Mouse (Mus musculus): ENCODE measurements around the gene Gpbar1. TPM values are rescaled to one million over a fixed set of nuclear protein-coding genes. Genes with fewer than 3 reads are reported as not detected.

Gpbar1 gene
- 1.2 and 1.4 TPM in 2 replicates for polyA plus RNA-seq (2012; rRNA removed)

DNA sequence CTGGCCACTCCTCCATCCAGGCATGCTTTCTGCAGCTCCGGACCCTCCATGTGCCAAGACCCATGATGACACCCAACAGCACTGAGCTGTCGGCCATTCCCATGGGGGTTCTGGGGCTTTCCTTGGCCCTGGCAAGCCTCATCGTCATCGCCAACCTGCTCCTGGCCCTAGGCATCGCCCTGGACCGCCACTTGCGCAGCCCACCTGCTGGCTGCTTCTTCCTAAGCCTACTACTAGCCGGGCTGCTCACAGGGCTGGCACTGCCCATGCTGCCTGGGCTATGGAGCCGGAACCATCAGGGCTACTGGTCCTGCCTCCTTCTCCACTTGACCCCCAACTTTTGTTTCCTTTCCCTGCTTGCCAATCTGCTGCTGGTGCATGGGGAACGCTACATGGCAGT, at the start of gene Gpbar1:
TSS of gene Gpbar1 (plus strand) at position 13 of the 400 bp plus-strand sequence.

DNA sequence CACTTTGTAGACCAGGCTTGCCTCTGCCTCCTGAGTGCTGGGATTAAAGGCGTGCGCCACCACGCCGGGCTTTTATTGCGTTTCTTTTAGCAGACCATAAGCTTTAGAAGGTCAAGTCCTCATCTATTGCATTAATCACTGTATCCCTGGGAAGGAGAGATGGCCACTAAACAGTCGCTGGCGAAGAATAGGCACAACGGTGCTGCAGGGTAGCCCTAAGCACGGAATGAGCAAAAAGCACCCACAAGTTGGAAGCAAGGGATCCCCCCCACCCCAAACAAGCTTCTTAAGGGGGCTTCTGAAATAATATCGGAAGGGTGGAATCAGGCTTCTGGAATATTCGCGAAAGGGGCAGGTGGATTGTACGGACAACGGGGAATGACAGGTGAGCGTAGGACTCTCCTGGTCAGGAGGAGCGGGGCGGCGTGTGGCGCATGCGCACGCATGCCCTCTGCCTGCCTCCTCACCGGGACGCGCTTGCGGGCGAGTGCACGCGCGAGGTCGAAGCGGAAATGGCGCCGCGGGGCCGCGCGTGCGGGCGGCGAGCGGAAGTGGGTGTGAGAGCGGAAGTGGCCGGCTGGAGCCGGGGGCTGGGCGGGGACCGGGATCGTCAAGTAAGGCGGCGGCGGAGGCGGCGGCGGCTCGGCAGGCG, 42.3 kb upstream of the Gpbar1 start, which contains the start of gene Arpc2:
TSS of gene Arpc2 (plus strand) at position 147 of the 652 bp plus-strand sequence.

DNA sequence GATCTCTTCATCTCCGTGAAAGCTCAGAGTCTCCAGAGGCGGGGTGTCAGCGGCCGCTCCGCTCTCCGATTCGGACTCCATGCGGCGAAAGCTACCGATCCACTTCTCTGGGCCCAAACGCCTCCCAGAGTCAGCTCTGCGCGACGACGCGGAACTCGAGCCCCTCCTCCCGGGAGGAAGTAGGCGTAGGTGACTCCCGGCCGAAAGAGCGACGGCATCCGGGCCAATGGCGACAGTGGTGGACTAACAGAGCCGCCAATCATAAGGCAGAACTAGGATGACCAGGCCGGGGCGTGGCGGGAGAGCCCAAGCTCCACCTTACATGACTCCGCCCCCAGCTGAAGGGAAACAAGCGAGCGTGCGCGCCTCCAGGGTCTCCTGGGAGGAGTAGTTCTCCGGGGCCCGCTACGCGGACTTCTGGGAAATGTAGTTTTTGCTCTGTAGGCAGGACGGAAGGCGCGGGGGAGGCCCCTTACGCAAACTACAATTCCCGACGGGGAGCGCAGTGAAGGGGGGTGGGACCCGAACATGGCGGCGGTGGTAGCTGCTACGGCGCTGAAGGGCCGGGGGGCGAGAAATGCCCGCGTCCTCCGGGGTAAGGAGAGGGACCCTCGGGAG, 6.3 kb downstream of the Gpbar1 start, which contains the start of the genes Aamp and Pnkd:
TSS of gene Aamp (minus strand) at position 196 of the 618 bp plus-strand sequence.
TSS of gene Pnkd (plus strand) at position 388 of the 618 bp plus-strand sequence.

DNA sequence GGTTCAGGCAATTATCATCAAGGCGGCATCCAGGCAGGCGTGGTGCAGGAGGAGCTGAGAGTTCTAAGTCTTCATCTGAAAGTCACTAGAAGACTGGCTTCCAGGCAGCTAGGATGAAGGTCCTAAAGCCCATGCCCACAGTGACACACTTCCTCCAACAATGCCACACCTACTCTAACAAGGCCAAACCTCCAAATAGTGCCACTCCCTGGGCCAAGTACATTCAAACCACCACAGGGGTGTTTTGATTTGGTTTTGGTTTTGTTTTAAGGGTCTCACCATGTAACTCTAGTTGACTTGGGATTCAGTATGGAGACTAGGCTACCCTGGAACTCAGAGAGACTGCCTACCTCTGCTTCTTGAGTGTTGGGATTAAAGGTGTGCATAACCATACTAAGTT, 27.2 kb downstream of the Gpbar1 start, which contains the start of gene Tmbim1:
TSS of gene Tmbim1 (minus strand) at position 101 of the 400 bp plus-strand sequence.

Other genes with a start within 250 kb of the Gpbar1 start
- gene Tns1, start 154.1 kb upstream of the Gpbar1 start, polyA plus RNA-seq (2012; rRNA removed): 169 and 195 TPM in 2 replicates
- 1.2 and 1.3 TPM in 2 replicates for gene Rufy4, start 153.0 kb upstream of the Gpbar1 start, polyA plus RNA-seq (2012; rRNA removed)
- gene Cxcr2, start 124.6 kb upstream of the Gpbar1 start, polyA plus RNA-seq (2012; rRNA removed): 0.11 and 0.39 TPM in 2 replicates
- gene Cxcr1, start 83.9 kb upstream of the Gpbar1 start, polyA plus RNA-seq (2012; rRNA removed): 0.11 TPM in 1 of 2 replicates, not detected in the other
- 139 and 239 TPM in 2 replicates for gene Arpc2, start 42.5 kb upstream of the Gpbar1 start, polyA plus RNA-seq (2012; rRNA removed)
- gene Aamp, start 6.2 kb downstream of the Gpbar1 start, polyA plus RNA-seq (2012; rRNA removed): 76.4 and 88.7 TPM in 2 replicates
- gene Pnkd, start 6.4 kb downstream of the Gpbar1 start, polyA plus RNA-seq (2012; rRNA removed): 56.1 and 60.5 TPM in 2 replicates
- 463 and 586 TPM in 2 replicates for gene Tmbim1, start 27.1 kb downstream of the Gpbar1 start, polyA plus RNA-seq (2012; rRNA removed)
- 0.48 and 0.56 TPM in 2 replicates for gene Catip, start 83.6 kb downstream of the Gpbar1 start, polyA plus RNA-seq (2012; rRNA removed)
- 11.7 and 16.3 TPM in 2 replicates for gene Slc11a1, start 96.6 kb downstream of the Gpbar1 start, polyA plus RNA-seq (2012; rRNA removed)
- gene Ctdsp1, start 113.0 kb downstream of the Gpbar1 start, polyA plus RNA-seq (2012; rRNA removed): 78.4 and 78.6 TPM in 2 replicates
- 7.3 and 9.6 TPM in 2 replicates for gene Vil1, start 130.8 kb downstream of the Gpbar1 start, polyA plus RNA-seq (2012; rRNA removed)
- 5.4 and 5.6 TPM in 2 replicates for gene Cnot9, start 227.5 kb downstream of the Gpbar1 start, polyA plus RNA-seq (2012; rRNA removed)

Data from stomach, adult 2 months (tissue).